9 mouse cellular contexts compared by ENCODE assay signal in genomic region chr12:49374606-49374995, GRCm38 (mm10). TPM values are rescaled to one million over a fixed set of nuclear protein-coding genes. Genes with fewer than 3 reads are reported as not detected.
A peak's percentile ranks its signal among the peaks of the same experiment; 100 is the strongest.
DNase-seq lines count a peak whose midpoint lies in the region; ATAC-seq lines count a peak whose summit lies in the region.
"Had no signal": no experiment of that assay in that cellular context is flagged by ENCODE, and none has a peak within 500 bp of the region (broad histone marks: within the 10 kb centered on the region; RNA-seq: fewer than 3 reads in every experiment).

No protein-coding gene starts in this region.

- under 1% methylated on average over 14 of the region's 14 CpGs for WGBS in kidney, embryonic 14.5 days
- WGBS in forebrain, embryonic 13.5 days: 0% methylated on average over 14 of the region's 14 CpGs
- WGBS in limb, embryonic 10.5 days: under 1% methylated on average over 14 of the region's 14 CpGs
- WGBS in neural tube, embryonic 15.5 days: under 1% methylated on average over 14 of the region's 14 CpGs

- ATAC-seq in kidney, embryonic 14.5 days (ENCODE audit: low FRiP score, low TSS enrichment): no peak
- no peak for ATAC-seq in forebrain, embryonic 13.5 days
- no peak for ATAC-seq in neural tube, embryonic 15.5 days (ENCODE audit: low FRiP score)

- no peak for DNase-seq in kidney, postnatal 14 days
- peak; percentile 57 for DNase-seq in R1 (ENCODE audit: low read depth, low spot score)
- peak; percentile 47 for DNase-seq in limb, embryonic 10.5 days (ENCODE audit: low spot score)
- DNase-seq in gastrocnemius, postnatal 36 days: no peak
- DNase-seq in urinary bladder, adult 2 months (ENCODE audit: low spot score): no peak

- no peak overlapping the region for H3K9ac ChIP-seq in kidney, embryonic 14.5 days (ENCODE audit: low read depth, low read length)
- H3K9ac ChIP-seq in forebrain, embryonic 13.5 days: peak overlapping the region; percentile 76
- H3K9ac ChIP-seq in neural tube, embryonic 15.5 days (replicated peaks): no peak overlapping the region

- peak overlapping the region; percentile 21; the same call in 1 of the 2 replicates for H3K4me3 ChIP-seq in kidney, embryonic 14.5 days (ENCODE audit: low read length)
- peak overlapping the region; percentile 41 for H3K4me3 ChIP-seq in forebrain, embryonic 13.5 days
- peak overlapping the region; percentile 13; the same call in 1 of the 2 replicates for H3K4me3 ChIP-seq in limb, embryonic 10.5 days
- 0 out of 2 replicates have a peak overlapping the region, but pooled peaks have one; percentile 15 for H3K4me3 ChIP-seq in neural tube, embryonic 15.5 days (replicated peaks)
- H3K4me3 ChIP-seq: erythroblast, embryonic 14.5 days had no signal

- peaks cover 89% of the 10 kb centered on the region for H3K27me3 ChIP-seq in kidney, embryonic 14.5 days (ENCODE audit: control insufficient read depth, insufficient read depth, low read length)
- H3K27me3 ChIP-seq in forebrain, embryonic 13.5 days: peaks cover 4% of the 10 kb centered on the region; the same call in 1 of the 2 replicates
- peaks cover 97% of the 10 kb centered on the region for H3K27me3 ChIP-seq in limb, embryonic 10.5 days (ENCODE audit: low read depth, poor library complexity, severe bottlenecking)
- H3K27me3 ChIP-seq in neural tube, embryonic 15.5 days (replicated peaks): peaks cover 86% of the 10 kb centered on the region

- H3K9me3 ChIP-seq in kidney, embryonic 14.5 days (ENCODE audit: control insufficient read depth, low read length): no peaks in the 10 kb centered on the region
- no peaks in the 10 kb centered on the region for H3K9me3 ChIP-seq in forebrain, embryonic 13.5 days (replicated peaks)
- no peaks in the 10 kb centered on the region for H3K9me3 ChIP-seq in limb, embryonic 10.5 days (replicated peaks)
- no peaks in the 10 kb centered on the region for H3K9me3 ChIP-seq in neural tube, embryonic 15.5 days (replicated peaks)

- H3K36me3 ChIP-seq in kidney, embryonic 14.5 days (ENCODE audit: control insufficient read depth, insufficient read depth, low read length): no peaks in the 10 kb centered on the region
- H3K36me3 ChIP-seq in forebrain, embryonic 13.5 days (ENCODE audit: poor library complexity, severe bottlenecking): no peaks in the 10 kb centered on the region
- no peaks in the 10 kb centered on the region for H3K36me3 ChIP-seq in limb, embryonic 10.5 days
- H3K36me3 ChIP-seq in neural tube, embryonic 15.5 days: no peaks in the 10 kb centered on the region

- H3K4me2 ChIP-seq in kidney, embryonic 14.5 days (replicated peaks; ENCODE audit: low read depth, low read length): peak overlapping the region; percentile 16
- peak overlapping the region; percentile 72 for H3K4me2 ChIP-seq in forebrain, embryonic 13.5 days
- peak overlapping the region; percentile 48 for H3K4me2 ChIP-seq in neural tube, embryonic 15.5 days

- intact Hi-C loops in gastrocnemius, postnatal 36 days (cut with DNase I): no loop called here

- no peaks in the 10 kb centered on the region for H3K4me1 ChIP-seq in kidney, embryonic 14.5 days (ENCODE audit: control insufficient read depth, insufficient read depth, low read length)
- H3K4me1 ChIP-seq in forebrain, embryonic 13.5 days: peaks cover 44% of the 10 kb centered on the region
- H3K4me1 ChIP-seq in limb, embryonic 10.5 days: no peaks in the 10 kb centered on the region
- peaks cover 4% of the 10 kb centered on the region; the same call in 1 of the 2 replicates for H3K4me1 ChIP-seq in neural tube, embryonic 15.5 days

- no peak overlapping the region for H3K27ac ChIP-seq in kidney, embryonic 14.5 days (ENCODE audit: low read depth, low read length)
- H3K27ac ChIP-seq in forebrain, embryonic 13.5 days: peak overlapping the region; percentile 89
- H3K27ac ChIP-seq in limb, embryonic 10.5 days: no peak overlapping the region
- H3K27ac ChIP-seq in neural tube, embryonic 15.5 days (replicated peaks): no peak overlapping the region

RNA-seq across cellular contexts. Expression of gene Foxg1, which starts 7.9 kb away (rescaled TPM):
- not detected in 2 replicates for polyA plus RNA-seq in kidney, embryonic 14.5 days (2014; fragmentation: Nextera tagmentation; extraction: Ambion mirVana)
- polyA plus RNA-seq in forebrain, embryonic 13.5 days (2015; fragmentation: Nextera tagmentation; extraction: Ambion mirVana): 76.5 and 98.6 TPM in 2 replicates
- 0.19 TPM in 1 of 2 replicates, not detected in the other for polyA plus RNA-seq in limb, embryonic 10.5 days (2016; fragmentation: Nextera tagmentation; extraction: Ambion mirVana)
- polyA plus RNA-seq in neural tube, embryonic 15.5 days (2015; fragmentation: Nextera tagmentation; extraction: Ambion mirVana): 0.36 TPM in 1 of 2 replicates, not detected in the other
- not detected for total RNA-seq in gastrocnemius, postnatal 36 days (2021)
- not detected in 2 replicates for polyA plus RNA-seq in urinary bladder, adult 2 months (2012; rRNA removed)

RNA-seq across cellular contexts. Expression of gene Gm43517, which starts 10.4 kb away (rescaled TPM):
- not detected in 2 replicates for polyA plus RNA-seq in kidney, embryonic 14.5 days (2014; fragmentation: Nextera tagmentation; extraction: Ambion mirVana)
- 1.9 and 2.4 TPM in 2 replicates for polyA plus RNA-seq in forebrain, embryonic 13.5 days (2015; fragmentation: Nextera tagmentation; extraction: Ambion mirVana)
- not detected in 2 replicates for polyA plus RNA-seq in limb, embryonic 10.5 days (2016; fragmentation: Nextera tagmentation; extraction: Ambion mirVana)
- not detected in 2 replicates for polyA plus RNA-seq in neural tube, embryonic 15.5 days (2015; fragmentation: Nextera tagmentation; extraction: Ambion mirVana)
- not detected for total RNA-seq in gastrocnemius, postnatal 36 days (2021)
- not detected in 2 replicates for polyA plus RNA-seq in urinary bladder, adult 2 months (2012; rRNA removed)
- polyA plus RNA-seq: erythroblast, embryonic 14.5 days had no signal

Comparison
In these comparisons a context has a peak if more than half of its experiments do, and no peak if none do; other contexts are left out.
1. H3K4me2 ChIP-seq: peak in every context shown above with its lines; median percentile 72 in forebrain, embryonic 13.5 days; 48 in neural tube, embryonic 15.5 days; 16 in kidney, embryonic 14.5 days.
2. DNase-seq: peak in R1 (single experiment) and limb, embryonic 10.5 days (single experiment); none in kidney, postnatal 14 days (single experiment), gastrocnemius, postnatal 36 days (0 of 2) and urinary bladder, adult 2 months (single experiment).
3. RNA of gene Foxg1, which starts 7.9 kb away (polyA plus RNA-seq): 76.5 to 98.6 TPM in forebrain, embryonic 13.5 days; 0.19 TPM in limb, embryonic 10.5 days, 0.36 TPM in neural tube, embryonic 15.5 days, not detected in kidney, embryonic 14.5 days and not detected in urinary bladder, adult 2 months; every median in the first group is over 10 times any median in the second.
4. Peak in every context shown above with its lines, with median percentiles within 50 percentile points of each other: H3K4me3 ChIP-seq.